Mouse (Mus musculus): ENCODE results near the gene Zdhhc6. TPM values are rescaled to one million over a fixed set of nuclear protein-coding genes. Genes with fewer than 3 reads are reported as not detected.

Zdhhc6 gene
- total and polyA plus RNA-seq, 3 experiments = 33.8 to 62.8 (median 50.4) TPM

DNA sequence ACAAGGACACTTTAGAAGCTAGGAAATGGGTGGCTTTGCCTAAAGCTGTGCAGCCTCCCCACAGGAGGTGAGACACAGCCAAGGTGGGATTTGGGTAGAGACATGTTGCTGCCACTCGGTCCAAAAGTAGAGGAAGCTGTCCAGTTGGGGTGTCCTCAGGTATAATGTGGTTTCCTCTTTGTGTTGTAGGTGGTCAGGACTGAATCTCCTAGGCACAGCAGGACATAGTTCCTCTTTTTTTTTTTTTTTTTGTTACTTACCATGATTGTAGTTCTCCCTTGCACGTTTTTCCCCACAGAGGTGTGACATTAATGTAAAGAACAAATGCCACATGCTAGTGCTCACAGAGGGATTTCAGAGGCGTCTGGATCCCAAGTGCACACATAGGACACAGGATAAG, 50.6 kb downstream of the Zdhhc6 start:
- H3K4me1 ChIP-seq (ENCODE audit: insufficient read depth, low read depth, low read length) = peaks cover 21% of the 10 kb centered on the region
- peaks cover 81% of the 10 kb centered on the region for H3K36me3 ChIP-seq (replicated peaks)
- no peak for TF ChIP-seq POLR2AphosphoS5 (IDR thresholded peaks at IDR 0.05; ENCODE audit: insufficient replicate concordance, low read depth, low read length)
- no peak for TF ChIP-seq GATA1 (IDR thresholded peaks at IDR 0.05; ENCODE audit: borderline replicate concordance, low read length)
- no peak for TF ChIP-seq TAL1 (conservative IDR thresholded peaks at IDR 0.05; ENCODE audit: low read depth, low read length)
- TF ChIP-seq GATA2 (IDR thresholded peaks at IDR 0.05; ENCODE audit: borderline replicate concordance, low read depth, low read length) = no peak
- no peak for TF ChIP-seq CTCF (IDR thresholded peaks at IDR 0.05; ENCODE audit: low read depth, low read length)
- ATAC-seq (ENCODE audit: extremely low read depth, insufficient number of reproducible peaks, low FRiP score, poor library complexity, severe bottlenecking) = no peak; the same call in 1 of the 2 replicates
- no peaks in the 10 kb centered on the region for H3K9me3 ChIP-seq (replicated peaks)
- no peaks in the 10 kb centered on the region for H3K27me3 ChIP-seq (ENCODE audit: insufficient read depth, low read length)
- DNase-seq (ENCODE audit: low spot score) = peak; percentile 7
- H3K4me3 ChIP-seq (ENCODE audit: low read depth, low read length) = no peak overlapping the region

DNA sequence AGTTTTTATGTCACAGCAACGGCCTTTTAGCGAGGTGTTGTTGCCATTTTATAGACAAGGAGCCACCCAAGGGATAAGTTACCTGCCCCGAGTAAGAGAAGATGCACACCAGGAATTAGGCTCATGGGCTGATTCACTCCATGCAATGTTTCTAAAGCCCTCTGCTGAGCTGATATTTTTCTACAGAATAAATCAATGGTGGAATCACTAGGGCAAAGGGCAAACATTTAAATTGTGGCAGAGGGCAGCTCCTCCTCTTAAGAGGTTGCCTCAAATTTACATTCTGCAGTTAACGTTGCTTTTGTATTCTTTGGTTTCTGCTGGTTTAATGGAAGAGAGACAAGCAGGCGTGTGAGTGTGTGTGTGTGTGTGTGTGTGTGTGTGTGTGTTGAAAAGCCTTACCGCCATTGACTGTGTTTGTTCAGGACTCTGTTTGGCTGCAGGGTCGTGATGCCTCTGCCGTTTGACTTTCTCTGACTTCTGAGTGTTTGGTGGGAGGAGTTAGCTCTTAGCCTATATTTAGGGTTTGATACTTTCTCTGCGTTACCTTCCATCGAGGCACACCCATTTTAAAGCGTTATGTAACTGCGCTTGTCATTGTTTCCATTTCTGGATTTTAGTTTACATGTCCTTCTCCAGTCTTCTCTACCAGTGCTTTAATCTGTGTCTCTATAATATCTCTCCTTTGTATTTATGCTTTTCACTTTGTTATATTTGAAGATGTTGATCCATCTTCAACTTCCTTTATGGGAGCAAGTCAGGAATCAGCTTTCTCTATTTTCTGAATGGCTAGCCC, 55.2 kb downstream of the Zdhhc6 start:
- ATAC-seq (ENCODE audit: extremely low read depth, insufficient number of reproducible peaks, low FRiP score, poor library complexity, severe bottlenecking) = no peak
- Histone ChIP-seq H3K27me3 (ENCODE audit: insufficient read depth, low read length) (no peaks in the 10 kb centered on the region), H3K4me1 (ENCODE audit: insufficient read depth, low read depth, low read length) (peaks cover 45% of the 10 kb centered on the region), H3K4me3 (ENCODE audit: low read depth, low read length) (no peak overlapping the region), H3K9me3 (replicated peaks) (no peaks in the 10 kb centered on the region), H3K36me3 (replicated peaks) (peaks cover 81% of the 10 kb centered on the region)
- TF ChIP-seq CTCF (IDR thresholded peaks at IDR 0.05; ENCODE audit: low read depth, low read length) = no peak
- TF ChIP-seq GATA1 (IDR thresholded peaks at IDR 0.05; ENCODE audit: borderline replicate concordance, low read length) = no peak
- TF ChIP-seq TAL1 (conservative IDR thresholded peaks at IDR 0.05; ENCODE audit: low read depth, low read length) = no peak
- TF ChIP-seq GATA2 (IDR thresholded peaks at IDR 0.05; ENCODE audit: borderline replicate concordance, low read depth, low read length) = no peak
- TF ChIP-seq POLR2AphosphoS5 (IDR thresholded peaks at IDR 0.05; ENCODE audit: insufficient replicate concordance, low read depth, low read length) = no peak
- DNase-seq (ENCODE audit: low spot score) = no peak

DNA sequence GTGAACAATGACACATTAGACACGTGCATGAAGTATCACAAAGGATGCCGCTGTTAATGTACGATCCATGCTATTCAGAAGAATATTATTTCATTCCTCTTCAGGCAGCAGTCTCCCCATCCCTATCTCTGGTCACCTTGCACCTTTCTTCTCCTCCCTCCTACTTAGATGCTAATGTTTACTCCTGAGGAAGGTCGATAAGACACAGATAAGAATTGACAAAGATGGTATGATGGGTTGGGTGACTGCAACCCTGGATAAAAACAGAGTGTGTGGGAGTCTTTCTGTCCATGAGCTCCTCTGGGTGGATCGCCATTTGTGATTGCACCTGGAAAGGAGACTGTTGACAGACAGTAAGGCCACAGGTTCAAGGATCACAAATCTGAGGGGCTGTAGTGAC, 57.3 kb downstream of the Zdhhc6 start:
- no peak for ATAC-seq (ENCODE audit: extremely low read depth, insufficient number of reproducible peaks, low FRiP score, poor library complexity, severe bottlenecking)
- H3K9me3 ChIP-seq (replicated peaks) = no peaks in the 10 kb centered on the region
- H3K4me1 ChIP-seq (ENCODE audit: insufficient read depth, low read depth, low read length) = peaks cover 46% of the 10 kb centered on the region
- H3K27me3 ChIP-seq (ENCODE audit: insufficient read depth, low read length) = no peaks in the 10 kb centered on the region
- no peak overlapping the region for H3K4me3 ChIP-seq (ENCODE audit: low read depth, low read length)
- DNase-seq (ENCODE audit: low spot score) = no peak
- TF ChIP-seq GATA1 (IDR thresholded peaks at IDR 0.05; ENCODE audit: borderline replicate concordance, low read length) = no peak
- TF ChIP-seq POLR2AphosphoS5 (IDR thresholded peaks at IDR 0.05; ENCODE audit: insufficient replicate concordance, low read depth, low read length) = no peak
- TF ChIP-seq TAL1 (conservative IDR thresholded peaks at IDR 0.05; ENCODE audit: low read depth, low read length) = no peak
- no peak for TF ChIP-seq CTCF (IDR thresholded peaks at IDR 0.05; ENCODE audit: low read depth, low read length)
- no peak for TF ChIP-seq GATA2 (IDR thresholded peaks at IDR 0.05; ENCODE audit: borderline replicate concordance, low read depth, low read length)
- H3K36me3 ChIP-seq (replicated peaks) = peaks cover 66% of the 10 kb centered on the region

DNA sequence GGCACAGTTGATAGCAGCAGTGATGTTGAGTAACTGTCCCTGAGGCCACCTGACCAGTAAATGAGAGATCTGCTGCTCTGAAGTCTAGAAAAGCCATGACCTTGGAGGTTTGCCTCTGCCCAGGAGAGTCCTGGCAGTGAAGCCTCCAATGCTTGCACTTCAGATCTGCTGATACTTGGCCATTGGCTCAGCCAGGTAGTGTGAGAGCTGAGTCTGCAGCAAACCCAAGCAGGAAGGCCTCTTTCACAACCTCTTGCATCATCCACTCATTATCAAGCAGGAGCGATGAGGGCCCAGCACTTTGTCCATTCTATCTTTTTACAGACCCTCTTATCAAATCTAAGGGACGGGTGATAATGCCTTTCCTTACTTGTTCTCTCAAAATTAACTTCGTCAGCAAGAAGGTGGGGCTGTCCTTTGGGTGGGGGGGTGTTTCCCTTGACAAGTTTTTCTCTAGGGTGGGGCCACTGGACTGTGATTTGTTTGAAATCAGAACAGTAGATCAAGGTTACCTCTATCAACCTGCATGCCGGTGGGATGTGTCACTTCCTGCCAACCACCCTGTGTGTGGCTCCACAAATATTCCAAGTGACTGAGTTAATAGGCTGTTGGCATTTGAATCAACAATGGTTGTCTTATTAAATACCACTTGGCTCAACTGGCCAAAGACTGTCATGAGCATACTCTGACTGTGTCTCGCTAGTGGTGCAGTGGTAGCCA, 58.0 kb downstream of the Zdhhc6 start:
- no peak for DNase-seq (ENCODE audit: low spot score)
- no peak for ATAC-seq (ENCODE audit: extremely low read depth, insufficient number of reproducible peaks, low FRiP score, poor library complexity, severe bottlenecking)
- Histone ChIP-seq H3K4me3 (ENCODE audit: low read depth, low read length) (no peak overlapping the region), H3K27me3 (ENCODE audit: insufficient read depth, low read length) (no peaks in the 10 kb centered on the region), H3K36me3 (replicated peaks) (peaks cover 66% of the 10 kb centered on the region), H3K9me3 (replicated peaks) (no peaks in the 10 kb centered on the region), H3K4me1 (ENCODE audit: insufficient read depth, low read depth, low read length) (peaks cover 53% of the 10 kb centered on the region)
- TF ChIP-seq POLR2AphosphoS5 (IDR thresholded peaks at IDR 0.05; ENCODE audit: insufficient replicate concordance, low read depth, low read length) (no peak), TAL1 (conservative IDR thresholded peaks at IDR 0.05; ENCODE audit: low read depth, low read length) (no peak), CTCF (IDR thresholded peaks at IDR 0.05; ENCODE audit: low read depth, low read length) (no peak), GATA2 (IDR thresholded peaks at IDR 0.05; ENCODE audit: borderline replicate concordance, low read depth, low read length) (no peak), GATA1 (IDR thresholded peaks at IDR 0.05; ENCODE audit: borderline replicate concordance, low read length) (no peak)

DNA sequence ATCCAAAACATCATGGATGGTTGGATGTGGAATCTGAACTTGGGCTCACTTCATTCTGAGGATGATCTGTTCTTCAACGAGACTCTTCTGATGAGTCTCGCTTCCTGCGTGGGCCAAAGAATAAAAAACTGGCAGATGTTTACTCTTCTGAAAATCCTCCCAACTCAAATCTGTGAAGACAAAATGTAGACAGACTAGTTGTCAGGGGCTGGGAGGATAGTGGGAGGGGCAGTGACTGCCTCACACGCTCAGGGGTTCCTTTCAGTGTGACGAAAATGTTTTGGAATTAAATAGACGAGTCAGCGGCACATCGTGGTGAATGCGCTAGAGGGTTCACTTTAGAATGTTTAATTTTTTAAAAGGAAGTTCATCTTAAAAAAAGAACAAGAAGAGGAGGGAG, 59.7 kb downstream of the Zdhhc6 start:
- Histone ChIP-seq H3K9me3 (replicated peaks) (no peaks in the 10 kb centered on the region), H3K4me1 (ENCODE audit: insufficient read depth, low read depth, low read length) (peaks cover 66% of the 10 kb centered on the region), H3K36me3 (replicated peaks) (peaks cover 51% of the 10 kb centered on the region), H3K27me3 (ENCODE audit: insufficient read depth, low read length) (peaks cover 3% of the 10 kb centered on the region; the same call in 1 of the 2 replicates), H3K4me3 (ENCODE audit: low read depth, low read length) (no peak overlapping the region)
- no peak for ATAC-seq (ENCODE audit: extremely low read depth, insufficient number of reproducible peaks, low FRiP score, poor library complexity, severe bottlenecking)
- no peak for DNase-seq (ENCODE audit: low spot score)
- TF ChIP-seq POLR2AphosphoS5 (IDR thresholded peaks at IDR 0.05; ENCODE audit: insufficient replicate concordance, low read depth, low read length) = no peak
- no peak for TF ChIP-seq GATA2 (IDR thresholded peaks at IDR 0.05; ENCODE audit: borderline replicate concordance, low read depth, low read length)
- TF ChIP-seq CTCF (IDR thresholded peaks at IDR 0.05; ENCODE audit: low read depth, low read length) = no peak
- no peak for TF ChIP-seq TAL1 (conservative IDR thresholded peaks at IDR 0.05; ENCODE audit: low read depth, low read length)
- no peak for TF ChIP-seq GATA1 (IDR thresholded peaks at IDR 0.05; ENCODE audit: borderline replicate concordance, low read length)

DNA sequence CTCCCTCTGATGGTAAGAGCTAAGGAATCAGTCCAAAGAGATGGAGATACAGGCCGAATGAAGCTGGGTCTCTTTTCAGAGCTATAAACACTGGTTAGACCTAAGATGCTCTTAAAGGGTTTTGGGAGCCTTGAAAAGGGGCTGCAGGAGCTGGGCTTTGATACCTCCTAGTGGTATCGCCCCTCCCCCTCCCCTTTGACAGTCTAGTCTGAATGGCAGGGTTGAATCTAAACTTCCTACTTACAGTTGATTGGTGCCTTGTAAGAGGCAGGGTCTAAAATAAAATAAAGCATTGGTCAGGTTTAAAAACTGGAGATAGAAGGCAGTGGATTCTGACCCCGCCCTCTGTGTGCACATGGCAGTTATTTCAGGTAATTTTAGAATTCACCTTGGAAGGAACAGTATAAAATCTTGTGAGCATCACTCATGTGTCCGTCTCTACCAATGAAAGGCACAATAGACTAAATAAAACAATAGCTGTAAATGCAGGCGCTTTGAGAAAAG, 61.3 kb downstream of the Zdhhc6 start:
- Histone ChIP-seq H3K4me3 (ENCODE audit: low read depth, low read length) (peak overlapping the region; percentile 92), H3K27me3 (ENCODE audit: insufficient read depth, low read length) (peaks cover 8% of the 10 kb centered on the region), H3K36me3 (replicated peaks) (peaks cover 38% of the 10 kb centered on the region), H3K4me1 (ENCODE audit: insufficient read depth, low read depth, low read length) (peaks cover 66% of the 10 kb centered on the region), H3K9me3 (replicated peaks) (no peaks in the 10 kb centered on the region)
- peak; percentile 80 for DNase-seq (ENCODE audit: low spot score)
- peak; percentile 79 for ATAC-seq (ENCODE audit: extremely low read depth, insufficient number of reproducible peaks, low FRiP score, poor library complexity, severe bottlenecking)
- no peak for TF ChIP-seq GATA1 (IDR thresholded peaks at IDR 0.05; ENCODE audit: borderline replicate concordance, low read length)
- TF ChIP-seq TAL1 (conservative IDR thresholded peaks at IDR 0.05; ENCODE audit: low read depth, low read length) = no peak
- no peak for TF ChIP-seq GATA2 (IDR thresholded peaks at IDR 0.05; ENCODE audit: borderline replicate concordance, low read depth, low read length)
- no peak for TF ChIP-seq CTCF (IDR thresholded peaks at IDR 0.05; ENCODE audit: low read depth, low read length)
- no peak for TF ChIP-seq POLR2AphosphoS5 (IDR thresholded peaks at IDR 0.05; ENCODE audit: insufficient replicate concordance, low read depth, low read length)
